Mouse (Mus musculus): ENCODE results near the gene Spns1.

GRCm38 (mm10) chr7:126353251-126353993, 23.8 kb downstream of the Spns1 start:
- TF ChIP-seq CTCF (IDR thresholded peaks at IDR 0.05; ENCODE audit: control insufficient read depth, insufficient read depth, low read length) (no peak), POLR2A (IDR thresholded peaks at IDR 0.05; ENCODE audit: borderline replicate concordance, control insufficient read depth, low read depth, low read length) (no peak)
